Mouse (Mus musculus): ENCODE data around the gene Cubn. TPM values are rescaled to one million over a fixed set of nuclear protein-coding genes. Genes with fewer than 3 reads are reported as not detected.

Cubn gene
- polyA plus RNA-seq, 1 experiment from 2014 or later, result 0.29 TPM

DNA sequence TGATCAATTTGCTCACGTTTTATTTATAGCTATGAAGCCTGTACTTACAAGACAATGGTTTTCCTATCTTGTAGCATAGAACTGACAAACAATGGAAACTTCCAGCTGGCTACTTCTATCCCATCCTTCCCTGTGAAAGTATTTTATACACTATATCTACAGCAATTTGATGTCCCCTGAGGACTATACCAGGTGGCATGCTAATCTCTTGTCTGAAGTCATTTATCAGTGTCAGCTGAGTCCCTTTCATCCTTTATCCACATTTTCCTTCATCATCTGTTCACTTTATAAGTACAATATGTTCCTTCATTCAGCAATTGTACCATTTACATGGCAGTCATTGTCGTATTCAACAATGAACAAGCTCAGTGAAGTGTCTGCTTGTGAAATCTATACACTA, 35.5 kb upstream of the Cubn start:
- H3K4me1 ChIP-seq (ENCODE audit: control insufficient read depth, insufficient read depth, low read length), result peaks cover 13% of the 10 kb centered on the region; the same call in 1 of the 2 replicates
- H3K4me2 ChIP-seq, result no peak overlapping the region
- WGBS (ENCODE audit: insufficient replicate concordance), result 52% methylated on average over 2 of the region's 2 CpGs
- ATAC-seq (replicated peaks; ENCODE audit: insufficient number of reproducible peaks, low FRiP score, low TSS enrichment), result no peak
- H3K9ac ChIP-seq (ENCODE audit: low read depth, low read length), result no peak overlapping the region
- no peaks in the 10 kb centered on the region for H3K9me3 ChIP-seq (replicated peaks; ENCODE audit: control insufficient read depth, low read length)
- H3K27me3 ChIP-seq (ENCODE audit: control insufficient read depth, insufficient read depth, low read length), result no peaks in the 10 kb centered on the region
- H3K27ac ChIP-seq (ENCODE audit: low read depth, low read length), result no peak overlapping the region
- H3K4me3 ChIP-seq (ENCODE audit: low read depth, low read length), result no peak overlapping the region
- H3K36me3 ChIP-seq (ENCODE audit: control insufficient read depth, insufficient read depth, low read length), result no peaks in the 10 kb centered on the region

DNA sequence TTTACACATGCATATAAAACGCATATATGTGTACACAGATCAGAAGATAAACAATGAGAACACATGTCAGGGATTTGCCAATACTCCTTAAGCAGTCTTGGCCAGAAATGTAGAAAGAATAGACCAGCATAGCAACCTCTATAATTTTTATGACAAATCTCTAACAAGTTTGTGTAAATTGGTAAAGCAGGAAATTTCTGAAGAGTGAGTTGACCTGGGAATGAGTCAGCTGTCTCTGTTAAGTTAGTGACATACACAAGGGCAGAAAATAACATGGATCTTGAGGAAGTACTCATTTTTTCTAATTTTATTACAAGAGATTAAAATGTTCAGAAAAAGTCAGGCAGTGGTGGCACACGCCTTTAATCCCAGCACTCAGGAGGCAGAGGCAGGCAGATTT, 34.6 kb upstream of the Cubn start:
- 85% methylated on average over 2 of the region's 2 CpGs for WGBS (ENCODE audit: insufficient replicate concordance)
- Histone ChIP-seq H3K9ac (ENCODE audit: low read depth, low read length) (no peak overlapping the region), H3K4me1 (ENCODE audit: control insufficient read depth, insufficient read depth, low read length) (peaks cover 13% of the 10 kb centered on the region; the same call in 1 of the 2 replicates), H3K27me3 (ENCODE audit: control insufficient read depth, insufficient read depth, low read length) (no peaks in the 10 kb centered on the region), H3K27ac (ENCODE audit: low read depth, low read length) (no peak overlapping the region), H3K36me3 (ENCODE audit: control insufficient read depth, insufficient read depth, low read length) (no peaks in the 10 kb centered on the region), H3K4me3 (ENCODE audit: low read depth, low read length) (no peak overlapping the region), H3K9me3 (replicated peaks; ENCODE audit: control insufficient read depth, low read length) (no peaks in the 10 kb centered on the region), H3K4me2 (no peak overlapping the region)
- ATAC-seq (replicated peaks; ENCODE audit: insufficient number of reproducible peaks, low FRiP score, low TSS enrichment), result no peak

DNA sequence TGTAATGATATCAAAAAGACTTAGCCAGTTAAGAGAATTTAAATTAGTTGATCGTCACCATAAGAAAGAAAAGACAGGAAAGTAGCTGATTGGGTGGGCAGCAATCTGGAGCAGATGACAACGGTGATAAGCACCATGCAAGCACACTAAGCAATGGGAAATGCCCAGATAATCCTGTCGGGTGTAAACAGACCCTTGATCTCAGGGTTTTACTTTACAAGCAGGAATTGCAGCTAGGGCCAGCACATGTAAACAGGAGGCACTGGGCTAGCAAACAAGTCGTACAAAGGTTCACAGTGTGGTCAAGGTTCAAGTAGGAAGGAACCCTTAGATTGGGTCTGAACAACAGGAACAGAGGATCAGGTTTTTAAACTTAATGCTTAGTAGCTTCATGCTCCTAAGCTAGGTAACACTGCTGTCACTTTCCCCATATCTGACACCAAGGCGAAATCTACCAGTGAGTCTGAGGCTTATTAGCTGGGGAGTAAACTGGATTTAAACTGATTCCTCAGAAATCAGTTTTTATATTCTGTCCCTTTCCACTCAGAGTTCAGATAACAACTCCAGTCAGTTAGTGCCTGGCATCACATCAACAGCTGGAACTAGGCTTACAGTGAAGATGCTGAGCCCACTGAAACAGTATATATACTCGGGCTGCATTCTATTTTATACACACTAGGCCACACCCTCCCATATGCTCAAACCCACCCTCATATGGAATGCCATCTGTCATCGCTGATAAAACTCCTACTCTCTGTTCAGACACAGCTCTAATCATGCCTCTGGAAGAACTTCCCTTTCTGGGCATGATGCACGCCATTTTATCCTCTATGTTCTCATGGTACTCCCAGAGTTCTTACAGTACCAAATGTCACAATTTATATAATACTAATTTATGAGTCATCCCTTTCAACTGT, 32.2 kb upstream of the Cubn start:
- WGBS (ENCODE audit: insufficient replicate concordance), result 41% methylated on average over 8 of the region's 8 CpGs
- Histone ChIP-seq H3K27me3 (ENCODE audit: control insufficient read depth, insufficient read depth, low read length) (no peaks in the 10 kb centered on the region), H3K4me1 (ENCODE audit: control insufficient read depth, insufficient read depth, low read length) (peaks cover 10% of the 10 kb centered on the region; the same call in 1 of the 2 replicates), H3K27ac (ENCODE audit: low read depth, low read length) (no peak overlapping the region), H3K9ac (ENCODE audit: low read depth, low read length) (no peak overlapping the region), H3K9me3 (replicated peaks; ENCODE audit: control insufficient read depth, low read length) (no peaks in the 10 kb centered on the region), H3K4me3 (ENCODE audit: low read depth, low read length) (no peak overlapping the region), H3K4me2 (no peak overlapping the region), H3K36me3 (ENCODE audit: control insufficient read depth, insufficient read depth, low read length) (no peaks in the 10 kb centered on the region)
- ATAC-seq (replicated peaks; ENCODE audit: insufficient number of reproducible peaks, low FRiP score, low TSS enrichment), result 0 out of 2 replicates have a peak, but pooled peaks have one; percentile 22

DNA sequence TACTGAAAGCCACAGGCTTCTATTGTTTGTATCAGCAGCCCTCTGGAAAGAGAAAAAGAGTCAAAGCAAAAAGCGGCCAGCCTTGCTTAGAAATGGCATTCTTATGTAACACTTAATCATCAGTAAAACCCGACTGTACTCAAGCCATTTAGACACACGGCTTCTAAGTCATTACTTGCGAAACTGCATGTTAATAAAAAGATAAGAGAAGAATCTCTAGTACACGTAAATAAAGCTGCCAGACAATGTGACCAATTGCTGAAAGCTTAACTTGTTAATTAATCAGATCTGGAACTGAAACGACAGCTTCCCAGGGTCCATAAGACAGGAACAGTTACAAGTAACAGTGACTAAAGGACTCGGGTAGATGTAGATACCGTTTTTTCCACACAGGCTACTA, 30.5 kb upstream of the Cubn start:
- no peak overlapping the region for H3K4me2 ChIP-seq
- no peaks in the 10 kb centered on the region for H3K27me3 ChIP-seq (ENCODE audit: control insufficient read depth, insufficient read depth, low read length)
- no peaks in the 10 kb centered on the region for H3K9me3 ChIP-seq (replicated peaks; ENCODE audit: control insufficient read depth, low read length)
- ATAC-seq (replicated peaks; ENCODE audit: insufficient number of reproducible peaks, low FRiP score, low TSS enrichment), result no peak
- peaks cover 8% of the 10 kb centered on the region; the same call in 1 of the 2 replicates for H3K4me1 ChIP-seq (ENCODE audit: control insufficient read depth, insufficient read depth, low read length)
- no peak overlapping the region for H3K9ac ChIP-seq (ENCODE audit: low read depth, low read length)
- H3K4me3 ChIP-seq (ENCODE audit: low read depth, low read length), result no peak overlapping the region
- no peaks in the 10 kb centered on the region for H3K36me3 ChIP-seq (ENCODE audit: control insufficient read depth, insufficient read depth, low read length)
- H3K27ac ChIP-seq (ENCODE audit: low read depth, low read length), result no peak overlapping the region
- WGBS (ENCODE audit: insufficient replicate concordance), result 42% methylated on average over 8 of the region's 8 CpGs

DNA sequence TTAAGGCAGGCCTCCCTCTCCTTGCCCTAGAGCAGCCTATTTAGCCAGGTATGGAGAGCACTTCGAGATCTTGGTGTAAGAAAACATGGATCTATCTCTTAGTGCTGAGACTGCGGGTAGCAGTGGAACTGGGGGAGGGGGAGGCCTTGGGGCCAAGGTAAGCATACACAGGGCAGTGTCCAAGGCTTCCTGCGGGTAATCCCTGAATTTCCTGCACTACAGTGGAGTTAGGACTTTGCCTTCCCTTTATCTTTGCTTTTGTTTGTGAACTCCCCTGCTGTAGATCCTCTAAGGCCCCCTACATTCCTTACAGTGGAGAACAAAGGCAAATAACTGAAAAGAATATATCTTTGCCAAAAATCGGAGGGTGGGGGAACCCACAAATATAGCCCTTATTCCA, 23.3 kb upstream of the Cubn start:
- H3K27ac ChIP-seq (ENCODE audit: low read depth, low read length), result no peak overlapping the region
- no peaks in the 10 kb centered on the region for H3K4me1 ChIP-seq (ENCODE audit: control insufficient read depth, insufficient read depth, low read length)
- no peak overlapping the region for H3K4me3 ChIP-seq (ENCODE audit: low read depth, low read length)
- no peak overlapping the region for H3K9ac ChIP-seq (ENCODE audit: low read depth, low read length)
- H3K36me3 ChIP-seq (ENCODE audit: control insufficient read depth, insufficient read depth, low read length), result no peaks in the 10 kb centered on the region
- no peak overlapping the region for H3K4me2 ChIP-seq
- H3K27me3 ChIP-seq (ENCODE audit: control insufficient read depth, insufficient read depth, low read length), result no peaks in the 10 kb centered on the region
- whole genome bisulfite sequencing (ENCODE audit: insufficient replicate concordance), result 49% methylated on average over 4 of the region's 4 CpGs
- ATAC-seq (replicated peaks; ENCODE audit: insufficient number of reproducible peaks, low FRiP score, low TSS enrichment), result no peak
- H3K9me3 ChIP-seq (replicated peaks; ENCODE audit: control insufficient read depth, low read length), result no peaks in the 10 kb centered on the region

DNA sequence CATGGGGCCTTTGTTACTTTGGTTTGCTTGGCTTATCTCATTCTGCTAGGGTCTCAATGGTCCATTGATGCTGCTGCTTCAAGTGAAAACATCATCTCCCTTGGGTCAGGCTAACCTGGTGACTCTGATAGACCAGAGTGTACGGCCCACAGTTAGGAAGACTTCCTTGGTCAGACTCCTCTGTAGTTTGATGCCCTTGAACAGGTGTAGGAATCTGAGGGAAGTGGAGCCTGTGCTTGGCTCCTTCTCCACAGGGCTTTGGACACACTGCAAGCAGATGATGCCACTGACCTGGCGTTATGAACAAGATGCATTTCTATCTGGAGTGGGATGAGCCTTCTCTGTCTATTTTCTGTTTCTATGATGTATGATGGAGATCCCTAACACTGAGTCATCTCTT, 11.1 kb upstream of the Cubn start:
- Histone ChIP-seq H3K36me3 (ENCODE audit: control insufficient read depth, insufficient read depth, low read length) (no peaks in the 10 kb centered on the region), H3K4me1 (ENCODE audit: control insufficient read depth, insufficient read depth, low read length) (no peaks in the 10 kb centered on the region), H3K27me3 (ENCODE audit: control insufficient read depth, insufficient read depth, low read length) (no peaks in the 10 kb centered on the region), H3K4me3 (ENCODE audit: low read depth, low read length) (no peak overlapping the region), H3K9me3 (replicated peaks; ENCODE audit: control insufficient read depth, low read length) (no peaks in the 10 kb centered on the region), H3K4me2 (no peak overlapping the region), H3K9ac (ENCODE audit: low read depth, low read length) (no peak overlapping the region), H3K27ac (ENCODE audit: low read depth, low read length) (no peak overlapping the region)
- no peak for ATAC-seq (replicated peaks; ENCODE audit: insufficient number of reproducible peaks, low FRiP score, low TSS enrichment)
- 80% methylated on average over 2 of the region's 2 CpGs for WGBS (ENCODE audit: insufficient replicate concordance)

DNA sequence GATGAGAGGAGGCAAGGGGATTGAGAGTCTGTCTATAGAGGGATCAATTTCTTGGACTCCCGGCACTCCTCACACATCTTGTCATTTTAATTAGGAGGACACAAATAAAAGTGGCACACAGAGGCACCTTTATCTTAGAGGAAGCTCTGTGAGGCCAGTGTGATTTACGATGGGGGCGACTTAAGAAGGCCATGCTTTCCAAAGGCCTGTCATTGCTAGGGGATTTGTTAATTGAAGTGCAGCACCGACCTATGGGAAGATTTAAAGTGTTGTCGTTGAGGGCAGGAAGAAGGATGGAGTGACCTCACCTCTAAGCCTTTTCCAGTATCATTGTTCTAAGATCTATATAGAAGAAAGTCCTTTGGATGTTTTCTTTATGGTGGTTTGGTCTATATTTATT, 9.9 kb upstream of the Cubn start:
- H3K9me3 ChIP-seq (replicated peaks; ENCODE audit: control insufficient read depth, low read length), result no peaks in the 10 kb centered on the region
- no peak for ATAC-seq (replicated peaks; ENCODE audit: insufficient number of reproducible peaks, low FRiP score, low TSS enrichment)
- H3K36me3 ChIP-seq (ENCODE audit: control insufficient read depth, insufficient read depth, low read length), result no peaks in the 10 kb centered on the region
- no peaks in the 10 kb centered on the region for H3K4me1 ChIP-seq (ENCODE audit: control insufficient read depth, insufficient read depth, low read length)
- 50% methylated on average over 5 of the region's 5 CpGs for WGBS (ENCODE audit: insufficient replicate concordance)
- H3K27me3 ChIP-seq (ENCODE audit: control insufficient read depth, insufficient read depth, low read length), result no peaks in the 10 kb centered on the region
- no peak overlapping the region for H3K4me3 ChIP-seq (ENCODE audit: low read depth, low read length)
- H3K4me2 ChIP-seq, result no peak overlapping the region
- no peak overlapping the region for H3K27ac ChIP-seq (ENCODE audit: low read depth, low read length)
- no peak overlapping the region for H3K9ac ChIP-seq (ENCODE audit: low read depth, low read length)

DNA sequence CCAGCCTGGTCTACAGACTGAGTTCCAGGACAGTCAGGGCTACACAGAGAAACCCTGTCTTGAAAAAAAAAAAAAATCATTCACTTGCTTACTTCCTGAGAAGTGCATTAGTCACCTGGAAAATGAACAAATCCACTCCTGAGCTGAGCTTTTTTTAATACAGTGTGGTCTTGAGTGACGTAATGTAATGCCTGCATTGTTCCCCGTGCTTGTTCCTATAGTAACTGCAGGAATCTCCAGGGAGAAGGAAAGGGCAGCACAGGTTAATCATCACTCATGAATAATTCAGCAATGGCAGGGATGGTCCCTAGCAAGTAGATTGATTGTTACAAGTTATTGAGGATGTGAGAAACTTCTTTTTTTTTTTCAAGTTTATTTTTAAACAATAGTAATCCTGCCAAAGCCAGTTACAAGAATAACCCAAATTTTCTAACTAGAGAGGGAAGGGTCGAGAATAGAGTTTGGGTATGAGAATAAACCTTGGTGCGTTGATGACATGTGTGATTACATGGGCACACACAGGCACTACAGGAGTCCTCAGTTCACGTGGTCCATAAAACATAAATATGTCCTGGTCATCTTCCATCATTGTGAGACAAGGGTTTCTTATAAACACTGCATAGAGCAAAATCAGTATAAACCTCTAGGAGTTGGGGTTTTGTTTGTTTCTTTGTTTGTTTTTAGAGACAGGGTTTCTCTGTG, 8.8 kb upstream of the Cubn start:
- Histone ChIP-seq H3K9ac (ENCODE audit: low read depth, low read length) (no peak overlapping the region), H3K27me3 (ENCODE audit: control insufficient read depth, insufficient read depth, low read length) (no peaks in the 10 kb centered on the region), H3K4me1 (ENCODE audit: control insufficient read depth, insufficient read depth, low read length) (peaks cover 3% of the 10 kb centered on the region; the same call in 1 of the 2 replicates), H3K4me3 (ENCODE audit: low read depth, low read length) (no peak overlapping the region), H3K9me3 (replicated peaks; ENCODE audit: control insufficient read depth, low read length) (no peaks in the 10 kb centered on the region), H3K4me2 (no peak overlapping the region), H3K27ac (ENCODE audit: low read depth, low read length) (no peak overlapping the region), H3K36me3 (ENCODE audit: control insufficient read depth, insufficient read depth, low read length) (no peaks in the 10 kb centered on the region)
- no peak for ATAC-seq (replicated peaks; ENCODE audit: insufficient number of reproducible peaks, low FRiP score, low TSS enrichment)
- WGBS (ENCODE audit: insufficient replicate concordance), result 67% methylated on average over 5 of the region's 5 CpGs

Data from heart, embryonic 11.5 days (tissue).